Mouse (Mus musculus): ENCODE data around the gene Atp8a2.

DNA sequence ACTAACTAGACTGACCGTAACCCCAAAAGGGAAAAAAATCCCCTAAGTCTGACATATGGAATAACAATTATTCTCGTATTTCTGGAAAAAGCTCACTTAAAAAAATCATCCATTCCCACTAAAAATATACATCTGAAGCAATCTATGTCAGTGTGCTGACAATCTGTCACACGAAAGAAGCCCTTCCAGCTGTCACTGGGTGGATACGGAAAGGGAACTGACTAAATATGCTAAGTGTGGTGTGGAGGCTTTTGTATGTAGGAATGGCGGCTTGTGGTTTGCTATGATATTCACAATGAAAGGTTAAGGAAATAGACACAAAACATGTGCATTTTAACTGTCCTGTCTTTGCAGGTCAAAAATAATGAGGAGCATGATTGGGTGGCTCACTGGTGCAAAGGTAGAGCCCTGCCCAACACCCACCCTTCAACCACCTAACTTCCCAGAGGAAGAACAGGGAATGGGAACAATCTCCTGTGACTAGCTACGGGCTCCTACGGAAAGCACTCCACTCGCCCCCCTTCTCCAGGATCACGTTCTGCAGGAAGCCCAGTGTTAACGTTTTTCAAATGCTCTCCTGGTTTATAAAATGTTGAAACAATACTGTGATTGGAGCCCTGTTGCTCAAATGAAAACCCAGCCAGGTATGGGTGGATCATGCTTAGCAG, 360.0 kb downstream of the Atp8a2 start:
- no peak for TF ChIP-seq CTCF (IDR thresholded peaks at IDR 0.05; ENCODE audit: low read depth, low read length)
- no peak for TF ChIP-seq GATA2 (IDR thresholded peaks at IDR 0.05; ENCODE audit: borderline replicate concordance, low read depth, low read length)
- no peak for TF ChIP-seq TAL1 (conservative IDR thresholded peaks at IDR 0.05; ENCODE audit: low read depth, low read length)
- TF ChIP-seq GATA1 (IDR thresholded peaks at IDR 0.05; ENCODE audit: borderline replicate concordance, low read length): no peak
